Mouse (Mus musculus) brown adipose tissue, adult 24 weeks (tissue): ENCODE results near the gene Ipmk. TPM values are rescaled to one million over a fixed set of nuclear protein-coding genes. Genes with fewer than 3 reads are reported as not detected.
A peak's percentile ranks its signal among the peaks of the same experiment; 100 is the strongest.
"Not testable (repeated sequence)": the region's sequence is repeated elsewhere in the genome, so short reads cannot be mapped to it uniquely, and the experiment has no call there.

Experiments
- H3K27ac ChIP-seq: fragments of 200-500 bp; replicated peaks from 2 replicates; pipeline ENCODE4 v1.5.1; 2012; ENCODE audit warnings: low read depth, mild to moderate bottlenecking, low read length
- H3K4me1 ChIP-seq: fragments of 200-500 bp; 2 replicates; pipeline ENCODE4 v1.6.1; 2012; ENCODE audit warnings: low read length, mixed read lengths; ENCODE audit not compliant: control insufficient read depth, insufficient read depth, insufficient read length
- H3K4me3 ChIP-seq: fragments of 200-500 bp; 2 replicates; pipeline ENCODE4 v1.5.1; 2012; ENCODE audit warnings: low read depth, mild to moderate bottlenecking, low read length, moderate library complexity; ENCODE audit not compliant: insufficient read depth
- polyA plus RNA-seq: library from polyadenylated mRNA; stranded (reverse); fragments of >200 nt; gene quantifications from 2 replicates; pipeline ENCODE4 v1.2.4, GENCODE M21; 2012; ENCODE audit not compliant: missing spikeins, insufficient read depth, insufficient read length

The Ipmk gene
- polyA plus RNA-seq, 1 experiment = 5.1 TPM

GRCm38 (mm10) chr10:71405523-71406217 is 58.1 kb downstream of the Ipmk start:
- no peak overlapping the region for H3K27ac ChIP-seq
- 0 out of 2 replicates have a peak, but pooled peaks cover 2% of the 10 kb centered on the region for H3K4me1 ChIP-seq
- H3K4me3 ChIP-seq = no peak overlapping the region

- H3K27ac ChIP-seq = no peak overlapping the region
- no peak overlapping the region for H3K4me3 ChIP-seq
- H3K4me1 ChIP-seq = peaks cover 5% of the 10 kb centered on the region; the same call in 1 of the 2 replicates
Observed at GRCm38 (mm10) chr10:71409948-71410347, 62.4 kb downstream of the Ipmk start.

GRCm38 (mm10) chr10:71413401-71413800 is 65.8 kb downstream of the Ipmk start:
- H3K4me1 ChIP-seq = peaks cover 5% of the 10 kb centered on the region; the same call in 1 of the 2 replicates
- no peak overlapping the region; the same call in 1 of the 2 replicates for H3K4me3 ChIP-seq
- peak overlapping the region; percentile 54; the same call in 1 of the 2 replicates for H3K27ac ChIP-seq

GRCm38 (mm10) chr10:71421531-71421930 is 74.0 kb downstream of the Ipmk start:
- no peaks in the 10 kb centered on the region for H3K4me1 ChIP-seq
- H3K27ac ChIP-seq = no peak overlapping the region
- H3K4me3 ChIP-seq = no peak overlapping the region

- no peaks in the 10 kb centered on the region for H3K4me1 ChIP-seq
- H3K4me3 ChIP-seq = no peak overlapping the region
- no peak overlapping the region for H3K27ac ChIP-seq
Observed at GRCm38 (mm10) chr10:71422047-71423037, 74.8 kb downstream of the Ipmk start.

GRCm38 (mm10) chr10:71426740-71427139 is 79.2 kb downstream of the Ipmk start:
- H3K4me3 ChIP-seq = no peak overlapping the region
- H3K27ac ChIP-seq = no peak overlapping the region
- no peaks in the 10 kb centered on the region for H3K4me1 ChIP-seq

- H3K4me1 ChIP-seq = no peaks in the 10 kb centered on the region
- H3K4me3 ChIP-seq = no peak overlapping the region
- H3K27ac ChIP-seq = no peak overlapping the region
Observed at GRCm38 (mm10) chr10:71427381-71427780, 79.8 kb downstream of the Ipmk start.

GRCm38 (mm10) chr10:71428246-71428864 is 80.8 kb downstream of the Ipmk start:
- no peak overlapping the region for H3K27ac ChIP-seq
- H3K4me3 ChIP-seq = no peak overlapping the region
- no peaks in the 10 kb centered on the region for H3K4me1 ChIP-seq

- no peak overlapping the region for H3K27ac ChIP-seq
- no peak overlapping the region for H3K4me3 ChIP-seq
- no peaks in the 10 kb centered on the region for H3K4me1 ChIP-seq
Observed at GRCm38 (mm10) chr10:71430661-71431060, 83.1 kb downstream of the Ipmk start.

GRCm38 (mm10) chr10:71443086-71443485 is 95.5 kb downstream of the Ipmk start:
- Histone ChIP-seq H3K27ac (no peak overlapping the region), H3K4me3 (no peak overlapping the region), H3K4me1 (no peaks in the 10 kb centered on the region)

- H3K4me3 ChIP-seq = no peak overlapping the region
- H3K27ac ChIP-seq = no peak overlapping the region
- no peaks in the 10 kb centered on the region for H3K4me1 ChIP-seq
Observed at GRCm38 (mm10) chr10:71447661-71448060, 100.1 kb downstream of the Ipmk start.

- no peak overlapping the region for H3K4me3 ChIP-seq
- no peak overlapping the region for H3K27ac ChIP-seq
- no peaks in the 10 kb centered on the region for H3K4me1 ChIP-seq
Observed at GRCm38 (mm10) chr10:71448284-71448683, 100.7 kb downstream of the Ipmk start.

- H3K27ac ChIP-seq = no peak overlapping the region
- H3K4me3 ChIP-seq = no peak overlapping the region
Observed at GRCm38 (mm10) chr10:71455355-71455754, 107.8 kb downstream of the Ipmk start.

GRCm38 (mm10) chr10:71462371-71462770 is 114.8 kb downstream of the Ipmk start:
- not testable (repeated sequence) for H3K4me3 ChIP-seq, H3K27ac ChIP-seq, H3K4me1 ChIP-seq

More at GRCm38 (mm10) chr10:71455355-71455754, 107.8 kb downstream of the Ipmk start:
- no peaks in the 10 kb centered on the region for H3K4me1 ChIP-seq

- H3K27ac ChIP-seq = no peak overlapping the region
- H3K4me1 ChIP-seq = no peaks in the 10 kb centered on the region
- no peak overlapping the region for H3K4me3 ChIP-seq
Observed at GRCm38 (mm10) chr10:71464417-71464816, 116.9 kb downstream of the Ipmk start.
